Mouse (Mus musculus) hematopoietic stem cell, adult 5-6 weeks (primary cell): ENCODE results near the gene Acsf2. TPM values are rescaled to one million over a fixed set of nuclear protein-coding genes. Genes with fewer than 3 reads are reported as not detected.
A peak's percentile ranks its signal among the peaks of the same experiment; 100 is the strongest.
"Not testable (repeated sequence)": the region's sequence is repeated elsewhere in the genome, so short reads cannot be mapped to it uniquely, and the experiment has no call there.

Experiments used
- ATAC-seq, 2 experiments: fragments of 125-278 bp in 1 of 2; replicated peaks in 1 of 2; 2 replicates each; pipeline ENCODE4 v1.8.0; 2016 to 2017; ENCODE audit warnings: inconsistent platforms in 2 of 2, mild to moderate bottlenecking in 2 of 2, moderate number of reproducible peaks in 2 of 2, low read depth in 1 of 2, moderate TSS enrichment in 1 of 2; ENCODE audit not compliant: low FRiP score in 2 of 2, poor library complexity in 2 of 2, severe bottlenecking in 2 of 2, insufficient read depth in 1 of 2, low TSS enrichment in 1 of 2
- total RNA-seq: library from RNA; stranded (forward); fragments of 172-1452, 232-1000 nt; gene quantifications from 2 replicates; pipeline ENCODE4 v1.2.3, GENCODE M21; 2017

The Acsf2 gene
- total RNA-seq, result 8.0 and 10.4 TPM in 2 replicates

DNA sequence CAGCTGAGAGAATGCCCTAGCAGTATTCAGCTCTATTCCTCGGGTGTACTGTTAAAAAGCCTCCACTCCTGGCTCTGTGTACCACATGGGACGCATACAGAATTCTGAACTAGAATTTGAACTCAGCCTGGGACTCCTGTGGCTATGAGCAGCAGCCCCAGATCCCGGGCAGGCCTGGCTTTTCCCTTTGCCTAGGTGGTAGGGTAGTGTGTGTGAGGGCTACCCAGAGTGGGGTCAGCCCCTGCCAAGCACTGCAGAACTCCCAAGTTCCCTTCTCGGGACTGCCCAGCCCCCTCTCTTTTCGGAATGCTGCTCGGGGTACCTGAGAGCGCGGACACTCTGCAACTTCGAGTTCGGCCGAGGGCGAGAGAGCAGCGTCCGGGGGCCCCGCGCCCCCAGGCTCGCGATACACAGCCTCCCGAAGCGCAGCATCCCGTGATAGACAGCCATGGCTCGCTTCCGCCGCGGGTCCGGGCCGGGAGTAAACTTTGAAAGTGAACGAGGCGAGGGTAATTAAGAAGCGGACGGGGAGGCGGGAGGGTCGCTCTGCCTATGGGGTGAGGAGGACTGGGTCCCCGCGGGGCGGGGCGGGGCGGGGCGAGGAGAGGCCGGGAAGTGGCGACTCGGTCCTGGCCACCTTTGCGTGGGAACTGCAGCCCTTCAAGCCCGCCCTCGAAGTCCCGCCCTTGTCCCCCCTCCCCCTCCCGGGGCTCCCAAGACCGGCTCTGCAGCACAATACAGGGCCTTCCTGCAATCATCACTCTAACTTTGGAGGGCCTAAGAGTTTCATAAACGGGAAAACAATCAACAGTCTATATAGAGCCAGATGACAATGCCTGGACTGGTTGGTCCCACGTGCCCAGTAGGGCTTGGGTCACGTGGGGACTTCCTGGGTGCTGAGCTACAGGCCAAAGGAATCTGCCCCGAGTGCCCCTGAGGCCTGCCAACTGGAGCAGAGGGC is at the start of gene Acsf2:
Gene Acsf2, minus strand, starts transcription at position 551 of the 961 bp plus-strand sequence.
- peak; percentile 65 to 72 for ATAC-seq

DNA sequence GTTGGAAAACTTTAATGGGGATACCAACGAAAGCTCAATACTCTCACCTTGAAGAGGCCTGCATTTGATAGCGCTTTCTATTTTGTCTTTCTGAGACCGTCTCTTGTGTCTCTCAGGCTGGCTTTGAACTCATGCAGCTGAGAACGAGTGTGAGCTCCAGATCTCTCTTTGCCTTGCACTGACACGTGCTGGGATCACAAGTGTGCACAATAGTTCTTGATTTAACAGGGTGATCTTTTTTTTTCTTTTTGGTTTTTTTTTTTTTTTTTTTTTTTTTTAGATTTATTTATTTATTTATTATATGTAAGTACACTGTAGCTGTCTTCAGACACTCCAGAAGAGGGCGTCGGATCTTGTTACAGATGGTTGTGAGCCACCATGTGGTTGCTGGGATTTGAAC is 49.6 kb upstream of the Acsf2 start:
- ATAC-seq, result not testable (repeated sequence)

DNA sequence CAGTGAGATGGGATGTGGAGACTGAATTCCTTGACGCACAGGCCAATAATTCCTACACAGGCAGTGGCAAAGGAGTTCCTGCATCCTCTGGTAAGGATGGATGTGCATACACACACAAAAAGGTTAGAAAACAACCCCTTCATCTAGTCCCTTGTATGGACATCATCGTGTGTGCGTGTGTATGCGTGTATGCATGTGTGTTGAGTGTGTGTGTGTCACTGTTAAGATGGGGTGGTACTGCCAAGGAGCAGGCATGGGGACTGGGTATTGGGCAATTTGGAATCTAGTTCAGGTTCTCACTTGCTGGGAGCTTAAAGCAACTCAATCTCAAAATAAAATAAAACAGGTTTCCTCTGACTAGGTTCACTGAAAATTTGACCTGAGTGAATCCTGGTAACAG is 44.8 kb upstream of the Acsf2 start:
- ATAC-seq, result no peak

DNA sequence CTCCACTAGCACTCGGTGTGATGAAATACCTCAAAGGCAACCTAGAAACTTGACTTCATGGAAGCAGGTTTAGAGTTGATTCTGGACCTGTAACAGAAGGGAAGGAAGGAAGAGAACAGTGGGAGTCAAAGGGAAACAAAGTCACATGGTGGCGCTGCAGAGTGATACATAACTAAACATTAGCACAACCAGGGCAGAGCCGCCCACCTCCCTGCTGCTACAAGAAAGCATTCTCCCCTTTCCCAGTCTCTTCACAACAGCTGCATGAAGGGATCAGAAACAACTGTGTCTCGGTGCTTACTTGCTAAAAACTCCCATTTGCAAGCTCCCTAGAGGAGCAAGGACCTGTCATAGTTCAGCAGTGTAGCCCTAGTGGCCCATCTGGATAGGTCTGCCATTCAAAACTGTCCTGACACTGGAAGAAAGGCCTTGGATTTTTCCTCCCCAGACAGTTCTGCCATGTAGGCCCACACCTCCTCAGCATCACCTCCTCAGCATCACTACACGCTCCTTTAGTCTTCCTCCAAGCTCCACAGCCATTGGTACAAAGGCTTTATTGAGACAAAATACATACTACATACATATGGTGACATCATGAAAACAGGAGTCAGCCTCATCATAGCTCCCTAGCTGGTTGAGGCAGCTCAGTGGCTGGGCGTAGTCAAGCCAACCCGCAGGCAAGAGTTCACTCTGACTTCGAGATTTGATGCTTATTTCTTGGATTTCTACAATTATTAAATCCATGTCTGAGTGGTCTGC is 43.0 kb upstream of the Acsf2 start:
- ATAC-seq, result no peak

DNA sequence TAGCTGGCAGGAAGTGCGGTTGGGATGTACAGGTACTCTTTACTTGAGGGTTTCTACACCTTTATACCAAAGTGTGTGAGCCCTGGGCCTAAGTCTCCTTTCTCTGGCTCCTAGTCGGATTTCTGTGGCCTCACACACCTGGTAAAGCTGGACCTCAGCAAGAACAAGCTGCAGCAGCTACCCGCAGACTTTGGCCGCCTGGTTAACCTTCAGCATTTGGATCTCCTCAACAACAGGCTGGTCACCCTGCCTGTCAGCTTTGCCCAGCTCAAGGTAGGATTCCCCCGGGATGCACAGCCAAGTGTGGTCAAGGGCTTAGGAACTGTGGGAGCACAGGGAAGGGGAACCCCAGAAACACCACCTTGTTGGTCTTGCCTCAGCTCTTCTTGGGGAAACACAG is 32.8 kb upstream of the Acsf2 start:
- ATAC-seq, result no peak

DNA sequence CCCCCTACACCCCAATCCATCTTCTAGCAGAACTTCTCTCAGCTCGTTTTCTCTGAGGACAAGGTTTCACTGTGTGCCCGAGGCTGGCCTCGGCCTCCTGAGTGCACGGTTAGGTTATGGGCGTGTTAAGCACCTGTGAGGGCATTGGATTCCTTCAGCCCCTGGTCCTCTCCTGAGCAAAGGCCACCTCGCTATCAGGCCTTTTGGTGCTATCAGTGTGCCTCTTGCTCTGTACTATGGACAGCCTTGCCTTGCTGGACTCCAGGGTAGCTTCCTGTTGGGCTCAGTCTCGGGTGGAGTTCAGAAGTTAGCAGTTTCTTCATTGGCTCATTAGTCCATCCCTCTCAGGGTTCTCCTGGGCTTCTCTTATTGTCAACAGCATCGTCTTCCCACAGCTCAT is 31.3 kb upstream of the Acsf2 start:
- ATAC-seq, result no peak

DNA sequence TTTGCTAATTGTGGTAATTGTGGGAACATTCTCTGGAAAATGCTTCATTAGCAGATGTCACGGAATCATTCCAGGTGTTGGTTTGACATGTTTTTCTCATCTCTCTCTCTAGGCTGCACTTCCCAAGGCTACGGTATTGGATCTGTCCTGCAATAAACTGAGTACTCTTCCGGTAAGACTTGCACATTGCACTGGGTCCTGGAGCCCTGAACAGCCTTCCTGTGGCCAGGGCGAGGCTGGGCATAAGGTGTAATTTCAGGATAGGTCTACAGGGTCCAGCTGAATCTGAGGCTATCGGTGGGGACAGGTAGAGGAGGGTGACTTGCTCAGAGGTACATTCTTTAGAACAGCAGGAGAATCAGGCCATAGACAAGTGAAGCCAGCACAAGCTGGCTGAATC is 30.3 kb upstream of the Acsf2 start:
- no peak for ATAC-seq

DNA sequence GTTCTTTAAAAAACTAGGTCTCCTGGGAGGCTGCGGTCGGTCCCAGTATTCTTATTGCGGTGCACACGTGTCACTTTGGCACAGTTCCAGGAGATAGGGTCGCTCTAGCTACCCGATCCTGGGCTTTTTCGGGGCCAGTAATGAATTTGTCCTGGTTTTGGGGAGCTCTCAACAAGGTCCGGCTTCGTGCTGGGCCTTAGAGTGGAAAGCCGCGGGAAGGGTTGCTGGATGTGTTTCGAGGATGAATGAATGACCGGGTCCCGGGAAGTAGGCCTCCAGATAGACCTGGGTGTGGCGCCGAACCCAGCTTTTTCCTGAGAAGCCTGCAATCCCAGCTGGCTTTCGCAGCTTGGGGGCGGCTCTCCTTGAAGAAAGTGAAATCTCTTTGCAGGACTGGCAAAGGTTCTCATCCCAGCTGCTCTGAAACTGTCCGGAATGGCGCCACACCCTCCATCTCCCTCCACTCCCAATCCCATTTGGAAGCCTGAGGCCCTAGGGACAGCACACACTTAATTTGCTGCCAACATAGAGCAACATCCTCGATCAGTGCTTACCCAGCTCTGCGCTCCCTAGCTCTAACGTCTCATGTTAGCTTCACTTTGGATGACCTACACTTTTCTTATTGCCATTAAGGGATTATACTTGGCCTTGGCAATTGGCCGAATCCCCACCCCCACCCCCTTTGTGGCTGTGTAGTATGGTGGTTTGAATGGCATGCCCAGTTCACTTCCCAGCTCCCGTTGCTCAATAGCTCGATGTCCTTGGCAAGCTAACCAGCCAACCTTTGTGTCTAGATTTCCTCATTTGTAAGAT is 28.7 kb upstream of the Acsf2 start:
- peak in 1 of 2 experiments; percentile 29; a peak in 1 of 4 replicates for ATAC-seq

DNA sequence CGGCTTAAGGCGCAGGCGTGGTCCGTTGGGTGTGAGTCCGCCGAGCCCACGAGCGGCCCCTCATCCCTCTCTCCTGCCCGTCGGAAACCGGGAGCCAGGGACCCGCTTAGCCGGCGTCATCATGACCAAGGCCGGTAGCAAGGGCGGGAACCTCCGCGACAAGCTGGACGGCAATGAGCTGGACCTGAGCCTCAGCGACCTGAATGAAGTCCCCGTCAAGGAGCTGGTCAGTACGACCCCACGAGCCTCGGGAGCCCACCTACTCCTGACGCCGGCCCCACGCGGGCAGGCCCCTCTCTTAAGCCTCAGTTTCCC is 28.2 kb upstream of the Acsf2 start:
- peak; percentile 9 to 13; a peak in 1 of 4 replicates for ATAC-seq

DNA sequence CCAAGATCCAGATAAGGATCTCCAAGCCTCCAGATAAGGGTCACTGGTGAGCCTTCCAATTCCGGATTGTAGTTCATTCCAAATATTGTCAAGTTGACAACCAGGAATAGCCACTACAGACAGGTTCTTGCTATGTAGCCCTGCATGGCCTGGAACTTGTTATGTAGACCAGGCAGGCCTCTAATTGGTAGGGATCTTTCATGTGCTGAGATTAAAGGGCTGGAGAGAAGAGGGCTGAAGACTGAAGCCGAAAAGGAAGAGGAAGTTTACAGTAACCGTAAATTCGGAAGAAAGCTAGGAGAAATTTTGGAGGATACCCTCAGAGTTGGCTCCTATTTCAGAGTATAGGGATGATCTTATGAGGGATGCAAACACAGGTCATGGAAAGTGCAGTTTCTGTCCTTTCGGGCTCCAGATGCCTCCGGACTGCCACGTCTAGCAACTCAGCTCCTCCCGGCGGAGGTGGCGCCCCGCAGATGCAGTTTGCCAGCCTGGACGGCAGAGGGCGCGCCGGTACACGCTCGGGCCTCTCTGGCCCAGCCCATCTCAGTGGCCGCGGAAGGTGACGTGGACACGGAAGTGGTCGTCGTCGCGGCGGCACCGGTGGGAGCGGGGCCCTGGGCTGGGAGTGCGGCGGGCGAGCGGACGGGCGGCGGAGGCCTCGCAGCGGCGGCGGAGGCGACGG is 27.7 kb upstream of the Acsf2 start, which contains the start of gene Lrrc59:
Gene Lrrc59, plus strand, starts transcription at position 569 of the 685 bp plus-strand sequence.
- peak; percentile 98 to 99 for ATAC-seq

DNA sequence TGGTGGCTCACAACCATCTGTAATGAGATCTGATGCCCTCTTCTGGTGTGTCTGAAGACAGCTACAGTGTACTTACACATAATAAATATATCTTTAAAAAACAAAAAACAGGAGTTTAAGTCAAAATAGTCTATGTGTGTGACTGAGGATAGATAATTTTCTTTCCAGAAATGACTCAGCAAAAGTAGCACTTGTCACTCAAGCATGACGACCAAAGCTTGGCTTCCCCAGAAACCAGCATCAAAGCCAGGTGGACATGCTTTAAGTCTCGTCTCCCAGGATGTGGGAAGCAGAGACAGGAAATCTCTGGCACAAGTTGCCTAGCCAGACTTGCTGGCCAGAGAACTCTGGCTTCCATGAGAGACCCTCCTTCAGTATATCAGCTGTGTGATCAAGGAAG is 20.5 kb upstream of the Acsf2 start:
- ATAC-seq, result no peak

DNA sequence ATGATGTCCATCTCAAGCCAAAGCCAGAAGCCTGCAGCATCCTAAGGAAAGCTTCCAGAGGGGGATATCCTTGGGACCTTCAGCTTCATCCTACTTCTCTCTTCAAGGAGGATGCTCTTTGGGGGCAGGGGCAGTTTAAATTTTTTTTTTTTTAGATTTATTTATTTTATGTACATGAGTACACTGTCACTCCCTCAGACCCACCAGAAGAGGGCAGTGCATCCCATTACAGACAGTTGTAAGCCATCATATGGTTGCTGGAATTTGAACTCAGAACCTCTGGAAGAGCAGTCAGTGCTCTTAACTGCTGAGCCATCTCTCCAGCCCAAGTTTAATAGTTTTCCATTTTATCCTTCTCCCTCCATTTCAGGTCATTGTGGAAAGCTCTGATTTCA is 19.8 kb upstream of the Acsf2 start:
- ATAC-seq, result no peak

DNA sequence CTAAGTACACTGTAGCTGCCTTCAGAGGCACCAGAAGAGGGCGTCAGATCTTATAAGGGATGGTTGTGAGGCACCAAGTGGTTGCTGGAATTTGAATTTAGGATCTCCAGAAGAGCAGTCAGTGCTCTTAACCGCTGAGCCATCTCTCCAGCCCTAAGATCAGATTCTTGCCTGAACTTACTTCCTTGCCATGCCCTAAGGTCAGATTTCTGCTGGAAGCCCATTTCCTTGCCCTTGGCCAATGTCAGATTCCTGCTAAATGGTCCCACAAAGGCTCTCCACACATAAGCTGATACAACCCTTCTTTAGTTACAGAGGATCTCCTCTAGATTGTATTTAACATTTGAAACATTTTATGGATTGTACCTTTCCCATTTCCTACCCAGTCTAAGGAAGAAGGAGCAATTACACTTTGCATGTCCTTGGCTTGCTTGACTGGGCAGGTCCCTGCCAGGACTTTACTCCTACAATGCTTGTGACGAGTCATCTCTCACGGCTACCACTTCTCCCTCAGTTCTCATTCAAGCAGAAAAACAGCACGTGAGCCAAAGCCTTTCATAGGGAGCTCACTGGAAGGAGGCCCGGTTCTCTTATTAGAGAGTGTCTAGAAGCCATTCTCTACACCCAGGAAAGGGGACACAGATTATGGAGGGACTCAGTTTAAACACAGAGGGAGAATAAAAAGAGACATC is 19.2 kb upstream of the Acsf2 start:
- ATAC-seq, result no peak

DNA sequence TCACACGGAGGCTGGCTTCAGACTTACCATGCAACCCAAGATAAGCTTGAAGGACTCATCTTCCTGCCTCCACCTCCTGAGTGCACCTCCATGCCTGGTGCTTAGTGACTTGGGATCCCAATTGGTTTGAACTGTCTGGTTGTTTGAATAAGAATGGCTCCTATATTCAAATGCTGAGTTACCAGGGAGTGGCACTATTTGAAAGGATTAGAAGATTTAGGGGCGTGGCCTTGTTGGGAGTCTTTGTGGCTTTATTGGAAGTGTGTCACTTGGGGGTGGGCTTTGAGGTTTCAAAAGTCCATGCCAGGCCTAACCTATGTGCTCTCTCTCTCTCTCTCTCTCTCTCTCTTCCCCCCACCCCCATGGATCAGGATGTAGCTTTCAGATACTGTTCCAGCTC is 16.0 kb upstream of the Acsf2 start:
- ATAC-seq, result no peak

DNA sequence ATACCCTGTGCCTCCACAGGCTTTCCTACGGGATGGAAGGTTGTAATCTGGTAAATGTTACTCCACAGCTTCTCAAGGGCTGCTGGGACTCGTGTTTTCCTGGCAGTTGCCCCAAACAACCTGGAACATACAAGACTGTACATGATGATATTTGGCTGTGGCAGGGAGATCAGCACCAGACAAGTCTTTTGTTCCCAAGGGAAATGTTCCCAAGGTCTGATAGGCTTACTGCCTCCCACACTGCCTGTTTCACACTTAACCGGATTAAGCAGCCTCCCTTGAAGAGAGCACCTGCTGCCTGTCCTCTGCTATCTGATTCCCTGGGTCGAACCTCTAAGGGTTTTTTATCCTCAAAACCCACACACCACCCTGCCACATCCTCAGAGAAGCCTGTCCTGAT is 13.8 kb upstream of the Acsf2 start:
- no peak for ATAC-seq

DNA sequence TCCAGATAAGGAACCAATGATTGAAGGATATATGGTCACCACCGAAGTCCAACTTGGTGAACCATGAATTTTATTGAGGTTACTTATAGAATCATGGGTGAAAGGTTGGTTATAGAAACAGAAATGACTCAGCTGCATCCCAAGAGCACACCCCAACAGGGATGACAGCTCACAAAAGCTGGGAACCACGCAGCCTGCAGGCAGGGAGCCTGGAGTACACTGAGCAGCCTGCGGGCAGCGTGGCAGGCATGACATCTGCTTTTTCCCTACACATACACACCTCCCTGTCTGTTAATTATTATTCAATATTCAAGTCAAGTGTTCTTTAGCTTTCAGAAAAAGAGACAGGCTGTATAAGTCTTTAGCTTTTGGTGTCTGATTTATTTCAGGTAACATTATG is 12.9 kb upstream of the Acsf2 start:
- no peak for ATAC-seq
